Mouse (Mus musculus) adrenal gland, postnatal 36 days (tissue): Measurements from ENCODE around the gene Gm28490. TPM values are rescaled to one million over a fixed set of nuclear protein-coding genes. Genes with fewer than 3 reads are reported as not detected.
"Not testable (repeated sequence)": the region's sequence is repeated elsewhere in the genome, so short reads cannot be mapped to it uniquely, and the experiment has no call there.

ENCODE experiments used
- DNase-seq, 2 experiments: peaks; one replicate each; pipeline ENCODE4 v3.0.0; 2021; ENCODE audit warnings: mixed read lengths in 1 of 2
- long read RNA-seq, 2 experiments: library from polyadenylated mRNA; stranded (forward); transcript quantifications; one replicate each; pipeline ENCODE4 v2.0.0; 2021; ENCODE audit warnings: borderline sequencing depth in 2 of 2
- total RNA-seq, 2 experiments: library from RNA; stranded (reverse); gene quantifications; 2 replicates each; pipeline ENCODE4 v1.2.3; 2021

Gene Gm28490
- total RNA-seq: not detected
- long read RNA-seq, experiment 1: 0 reads
- long read RNA-seq, experiment 2: 0 reads

DNA sequence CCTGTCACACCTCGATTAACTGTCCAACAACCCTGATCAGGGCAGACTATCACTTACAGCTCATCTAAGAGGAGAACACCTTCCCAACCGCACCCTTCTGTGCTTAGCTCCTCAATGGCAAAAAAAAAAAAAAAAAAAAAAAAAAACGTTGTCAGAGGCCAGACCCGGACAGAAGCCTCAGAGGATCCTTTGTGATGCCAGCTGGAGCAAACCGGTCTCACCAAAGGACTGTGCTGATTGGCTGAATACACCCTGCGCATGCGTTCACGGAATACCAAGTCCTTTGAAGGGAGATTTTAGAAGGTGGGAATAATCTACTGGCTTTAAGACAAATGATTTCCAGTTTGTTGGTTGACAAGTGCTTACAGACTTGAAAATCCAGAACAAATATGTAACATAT, at the start of gene Gm28490:
Gm28490 (minus strand) TSS at position 101 of the 400 bp plus-strand sequence.
- DNase-seq: not testable (repeated sequence)
